Mouse (Mus musculus): Measurements from ENCODE around the gene Fam163a. TPM values are rescaled to one million over a fixed set of nuclear protein-coding genes. Genes with fewer than 3 reads are reported as not detected.

Fam163a gene
- total and polyA plus RNA-seq, 3 experiments: not detected

GRCm38 (mm10) chr1:156183176-156183958, 21.5 kb downstream of the Fam163a start:
- H3K4me3 ChIP-seq (ENCODE audit: control insufficient read depth in 1 of 2, insufficient read depth in 1 of 2, low read depth in 2 of 2, low read length in 2 of 2): no peak overlapping the region
- no peak overlapping the region for H3K27ac ChIP-seq (ENCODE audit: control insufficient read depth, low read depth, low read length)
- TF ChIP-seq HCFC1 (IDR thresholded peaks at IDR 0.05; ENCODE audit: low read depth, low read length) (no peak), ZKSCAN1 (IDR thresholded peaks at IDR 0.05; ENCODE audit: low read depth, low read length) (no peak), MYC (IDR thresholded peaks at IDR 0.05; ENCODE audit: low read depth, low read length) (no peak), CHD1 (IDR thresholded peaks at IDR 0.05; ENCODE audit: low read depth, low read length) (no peak), NRF1 (IDR thresholded peaks at IDR 0.05; ENCODE audit: insufficient read depth, low read depth, low read length, poor library complexity, severe bottlenecking) (no peak), UBTF (IDR thresholded peaks at IDR 0.05; ENCODE audit: borderline replicate concordance, insufficient read depth, low read depth, low read length) (no peak), RCOR1 (IDR thresholded peaks at IDR 0.05; ENCODE audit: low read depth, low read length) (no peak), TBP (IDR thresholded peaks at IDR 0.05; ENCODE audit: low read depth, low read length) (no peak), KAT2A (conservative IDR thresholded peaks at IDR 0.05; ENCODE audit: low read depth, low read length) (no peak), MAFK (IDR thresholded peaks at IDR 0.05; ENCODE audit: borderline replicate concordance, low read depth, low read length) (no peak), EP300 (IDR thresholded peaks at IDR 0.05; ENCODE audit: low read depth in 1 of 2, low read length in 2 of 2) (no peak), MAZ (IDR thresholded peaks at IDR 0.05; ENCODE audit: low read depth, low read length) (no peak), CTCF (IDR thresholded peaks at IDR 0.05 in 2 of 3, conservative IDR thresholded peaks at IDR 0.05 in 1 of 3; ENCODE audit: control insufficient read depth in 1 of 3, insufficient read depth in 1 of 3, low read depth in 2 of 3, low read length in 3 of 3, poor library complexity in 1 of 3, severe bottlenecking in 1 of 3) (no peak), ZMIZ1 (IDR thresholded peaks at IDR 0.05; ENCODE audit: low read depth, low read length) (no peak), TCF12 (IDR thresholded peaks at IDR 0.05; ENCODE audit: low read depth, low read length) (no peak), BHLHE40 (IDR thresholded peaks at IDR 0.05; ENCODE audit: borderline replicate concordance, low read depth, low read length) (no peak), ZC3H11A (IDR thresholded peaks at IDR 0.05; ENCODE audit: low read depth, low read length) (no peak), POLR2AphosphoS2 (IDR thresholded peaks at IDR 0.05; ENCODE audit: low read length) (no peak)
- H3K36me3 ChIP-seq (ENCODE audit: control insufficient read depth in 1 of 2, insufficient read depth in 2 of 2, low read length in 2 of 2): no peaks in the 10 kb centered on the region
- no peak for DNase-seq (ENCODE audit: low read depth, low spot score)
- no peaks in the 10 kb centered on the region for H3K79me2 ChIP-seq (ENCODE audit: control insufficient read depth, insufficient read depth, low read length, poor library complexity)
- no peaks in the 10 kb centered on the region for H3K4me1 ChIP-seq (ENCODE audit: control insufficient read depth in 1 of 2, insufficient read depth in 2 of 2, low read length in 2 of 2)
- no peak overlapping the region for H3K9ac ChIP-seq (ENCODE audit: control insufficient read depth, low read depth, low read length, poor library complexity, severe bottlenecking)
- peaks cover 2 to 7% of the 10 kb centered on the region in 2 experiments for H3K27me3 ChIP-seq (ENCODE audit: control insufficient read depth in 1 of 2, insufficient read depth in 2 of 2, low read length in 2 of 2)
- H3K9me3 ChIP-seq (replicated peaks; ENCODE audit: insufficient read depth, low read length): no peaks in the 10 kb centered on the region

- Histone ChIP-seq H3K9me3 (replicated peaks; ENCODE audit: insufficient read depth, low read length) (no peaks in the 10 kb centered on the region), H3K9ac (ENCODE audit: control insufficient read depth, low read depth, low read length, poor library complexity, severe bottlenecking) (no peak overlapping the region), H3K27me3 (ENCODE audit: control insufficient read depth in 1 of 2, insufficient read depth in 2 of 2, low read length in 2 of 2) (peaks cover 0 to 7% of the 10 kb centered on the region in 2 experiments; a peak in 2 of 4 replicates), H3K79me2 (ENCODE audit: control insufficient read depth, insufficient read depth, low read length, poor library complexity) (no peaks in the 10 kb centered on the region), H3K4me1 (ENCODE audit: control insufficient read depth in 1 of 2, insufficient read depth in 2 of 2, low read length in 2 of 2) (no peaks in the 10 kb centered on the region), H3K36me3 (ENCODE audit: control insufficient read depth in 1 of 2, insufficient read depth in 2 of 2, low read length in 2 of 2) (no peaks in the 10 kb centered on the region), H3K27ac (ENCODE audit: control insufficient read depth, low read depth, low read length) (no peak overlapping the region), H3K4me3 (ENCODE audit: control insufficient read depth in 1 of 2, insufficient read depth in 1 of 2, low read depth in 2 of 2, low read length in 2 of 2) (no peak overlapping the region)
- TF ChIP-seq TBP (IDR thresholded peaks at IDR 0.05; ENCODE audit: low read depth, low read length): no peak
- DNase-seq (ENCODE audit: low read depth, low spot score): no peak
These were observed 25.0 kb downstream of the Fam163a start for GRCm38 (mm10) chr1:156179875-156180274.
